Mouse (Mus musculus): Measurements from ENCODE around the gene Psenen.

The Psenen gene

DNA sequence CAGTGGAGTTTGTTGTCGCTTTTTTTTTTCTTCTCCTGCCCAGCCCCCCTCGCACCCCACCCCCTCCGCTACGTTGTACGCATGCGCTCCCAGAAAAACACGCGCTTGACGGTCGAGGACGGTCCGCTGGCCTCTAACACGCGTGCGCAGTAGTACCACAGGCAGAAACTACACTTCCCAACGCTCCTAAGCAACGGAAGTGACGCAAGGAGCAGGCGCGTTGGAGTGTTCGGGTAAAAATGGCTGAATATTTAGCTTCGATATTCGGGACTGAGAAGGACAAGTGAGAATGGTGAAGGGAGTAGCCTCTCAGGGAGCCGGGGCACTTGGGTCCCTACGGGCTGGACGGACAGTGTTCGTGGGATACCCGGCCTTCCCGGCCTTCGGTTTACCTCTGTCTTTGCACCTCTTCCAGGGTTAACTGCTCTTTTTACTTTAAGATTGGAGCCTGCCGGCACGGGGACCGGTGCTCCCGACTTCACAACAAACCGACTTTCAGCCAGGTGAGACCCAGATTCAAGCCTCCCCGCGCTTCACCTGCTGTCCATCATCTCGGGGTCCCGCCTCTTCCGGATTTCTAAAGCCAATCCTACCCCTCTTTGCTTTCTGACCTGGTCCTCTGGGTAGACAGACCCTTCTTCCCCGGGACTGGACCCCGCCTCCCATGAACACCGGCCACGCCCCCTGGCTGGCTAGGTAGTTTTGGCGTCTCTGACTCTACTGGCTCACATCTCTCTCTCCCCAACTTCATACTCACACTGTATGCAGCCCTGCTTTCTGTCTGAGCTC is at the start of gene Psenen, which contains the start of the genes U2af1l4 and Gm49396:
Psenen (minus strand) TSS at position 511 of the 789 bp plus-strand sequence.
U2af1l4 (plus strand) TSS at position 185 of the 789 bp plus-strand sequence.
Gm49396 (plus strand) TSS at position 228 of the 789 bp plus-strand sequence.
- peak; percentile 87 to 96 for DNase-seq (ENCODE audit: low spot score in 2 of 2)

DNA sequence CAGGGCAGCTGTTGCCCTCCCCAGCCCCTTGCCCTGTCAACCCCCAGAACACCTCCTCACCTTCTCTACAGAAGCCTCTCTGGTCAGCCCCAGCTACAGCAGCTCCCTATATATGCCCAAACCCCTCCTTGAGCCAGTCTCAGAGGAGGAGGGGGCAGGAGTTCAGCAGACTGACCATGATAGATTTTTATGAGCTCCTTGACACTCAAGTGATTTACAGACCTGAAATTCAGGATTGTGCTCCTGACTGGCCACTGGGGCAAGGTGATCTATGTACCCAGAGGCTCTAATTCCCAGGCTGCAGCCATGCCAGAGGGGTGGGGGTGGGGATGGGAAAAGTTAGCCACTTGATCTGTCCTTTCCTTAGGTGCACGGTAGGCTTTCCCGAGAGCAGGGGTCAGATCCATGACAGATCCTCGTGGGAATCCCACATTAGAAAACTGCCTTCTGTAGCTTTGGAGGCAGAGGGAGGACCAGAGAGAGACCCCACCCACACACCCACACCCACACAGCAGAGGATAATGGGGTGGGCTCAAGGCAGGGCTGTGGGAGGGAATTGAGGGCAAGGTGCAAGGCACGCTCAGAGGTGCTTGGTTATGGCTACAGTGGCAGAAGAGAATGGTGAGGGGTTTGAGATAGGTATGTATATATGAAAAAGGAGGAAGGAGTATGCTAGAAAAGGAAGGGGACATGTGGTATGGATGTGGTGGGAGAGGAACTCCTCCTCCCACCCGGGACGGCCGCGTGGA is 49.4 kb upstream of the Psenen start, which contains the start of gene Upk1a:
Upk1a (minus strand) TSS at position 194 of the 749 bp plus-strand sequence.
- no peak for DNase-seq (ENCODE audit: low spot score in 2 of 2)

DNA sequence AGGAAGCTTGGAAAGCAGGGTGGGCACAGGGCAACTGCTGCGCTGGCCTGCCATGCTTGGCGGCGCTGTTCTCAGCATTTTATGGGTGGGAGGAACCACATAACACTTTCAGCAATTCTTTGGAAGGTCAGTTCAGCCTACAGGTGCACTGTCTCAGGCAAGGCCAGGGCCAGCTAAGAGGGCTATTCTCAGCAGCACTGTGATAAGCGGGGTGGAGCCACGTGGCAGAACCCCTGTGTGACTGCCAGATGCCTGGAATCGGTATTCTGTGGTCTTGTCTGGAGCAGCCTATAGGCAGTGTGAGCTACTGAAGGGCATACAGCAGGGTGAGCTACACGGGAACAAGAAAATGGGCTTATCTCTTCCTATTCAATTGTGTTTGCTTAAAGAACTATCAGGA is 46.6 kb upstream of the Psenen start:
- DNase-seq (ENCODE audit: low spot score in 2 of 2), result no peak

DNA sequence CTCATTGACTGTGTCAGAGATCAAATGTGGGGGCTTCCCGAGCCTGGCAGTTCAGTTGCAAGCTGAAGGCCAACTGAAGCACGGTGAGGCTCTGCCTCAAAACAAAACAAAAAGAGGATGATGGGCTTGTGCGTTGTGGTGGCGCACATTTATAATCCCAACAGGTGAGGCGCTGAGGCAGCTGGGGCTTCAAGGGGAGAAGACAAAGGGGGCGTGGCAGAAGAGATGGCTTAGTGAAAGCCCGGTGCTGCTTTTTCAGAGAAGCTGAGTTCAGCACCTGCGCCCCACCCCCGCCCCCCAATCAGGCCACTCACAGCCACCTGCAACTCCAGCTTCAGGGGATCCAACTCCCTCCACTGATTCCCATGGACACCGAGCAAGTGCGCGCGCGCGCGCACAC is 45.0 kb upstream of the Psenen start:
- no peak for DNase-seq (ENCODE audit: low spot score in 2 of 2)

DNA sequence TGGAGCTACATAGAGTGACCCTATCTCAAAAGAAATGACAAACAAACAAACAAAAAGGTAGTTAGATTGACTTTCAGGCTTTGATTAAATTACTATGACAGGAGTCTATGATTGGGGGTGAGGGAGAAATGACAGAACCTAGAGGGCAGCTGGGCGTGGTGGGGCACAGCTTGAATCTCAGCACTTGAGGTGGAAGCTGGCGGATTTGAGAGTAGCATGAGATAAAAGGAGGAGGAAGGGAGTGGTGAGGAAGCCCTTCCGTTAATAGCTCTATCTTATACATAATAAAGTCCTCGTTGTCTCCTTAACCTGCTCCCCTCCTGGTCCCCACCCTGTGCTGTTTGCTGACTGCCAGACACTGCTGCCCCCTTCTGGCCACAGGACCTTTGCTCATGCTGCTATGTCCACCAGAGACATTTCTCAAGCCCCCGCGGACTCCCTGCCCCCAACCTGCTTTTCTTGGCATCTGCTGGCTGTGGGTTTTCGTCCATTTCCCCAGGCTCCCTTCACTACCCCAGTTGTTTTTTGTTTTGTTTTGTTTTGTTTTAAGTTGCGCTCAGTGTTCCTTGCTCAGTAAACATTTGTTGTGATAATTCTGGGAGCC is 44.4 kb upstream of the Psenen start:
- peak; percentile 39 to 82 for DNase-seq (ENCODE audit: low spot score in 2 of 2)

DNA sequence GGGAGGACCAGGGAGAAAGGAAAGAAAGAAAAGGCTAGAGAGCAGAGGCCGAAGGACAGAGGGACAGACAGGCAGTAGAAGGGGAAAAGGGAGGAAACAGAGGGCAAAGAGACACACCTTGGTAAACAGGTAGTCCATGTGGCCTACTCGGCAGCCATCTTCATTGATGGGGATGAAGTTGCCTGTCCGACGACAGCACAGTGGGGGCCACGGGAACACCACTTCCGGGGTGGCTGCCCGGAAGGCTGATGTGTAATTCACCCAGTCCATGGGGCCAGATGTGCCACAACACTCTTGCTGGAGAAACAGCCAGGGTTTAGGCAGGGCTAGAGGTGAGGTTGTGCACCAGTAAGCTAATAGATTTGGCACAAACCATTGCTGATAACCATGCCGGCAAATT is 41.5 kb upstream of the Psenen start:
- DNase-seq (ENCODE audit: low spot score in 2 of 2), result no peak

DNA sequence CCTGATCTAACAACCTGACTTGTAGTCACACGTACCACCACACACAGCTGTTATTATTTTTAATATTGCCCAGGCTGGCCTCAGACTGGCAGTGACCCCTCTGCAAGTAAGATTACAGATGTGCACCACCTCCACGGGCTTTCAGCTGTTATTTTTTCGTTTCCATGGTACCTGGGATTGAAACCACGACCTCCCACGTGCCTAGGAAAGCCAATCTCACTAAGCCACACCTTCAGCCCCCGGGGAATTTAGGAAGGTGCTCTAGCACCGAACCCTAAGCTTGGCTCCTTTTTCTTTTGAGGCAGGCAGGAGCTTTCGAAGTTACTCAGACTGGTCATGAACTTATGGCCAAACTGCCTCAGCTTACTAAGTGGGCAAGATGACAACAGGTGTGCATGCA is 41.0 kb upstream of the Psenen start:
- DNase-seq (ENCODE audit: low spot score in 2 of 2), result no peak

DNA sequence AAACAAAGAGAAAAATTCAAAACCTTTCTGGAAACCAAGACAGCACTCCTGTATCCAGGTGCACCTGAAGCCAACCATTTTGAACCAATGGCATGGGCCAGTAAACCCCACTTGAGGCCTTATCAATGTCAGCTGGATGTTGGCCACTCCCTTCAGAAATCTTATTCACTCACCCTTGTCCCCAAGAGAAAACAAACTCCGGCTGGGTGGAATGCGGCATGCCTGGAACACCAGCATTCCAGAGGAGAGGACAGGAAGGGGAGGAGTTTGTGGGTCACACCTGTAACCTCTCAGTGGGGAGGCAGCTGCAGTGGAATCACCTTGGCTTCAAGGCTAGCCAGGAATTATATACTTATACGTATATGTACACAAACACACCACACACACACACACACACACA is 39.2 kb upstream of the Psenen start:
- DNase-seq (ENCODE audit: low spot score in 2 of 2), result no peak

DNA sequence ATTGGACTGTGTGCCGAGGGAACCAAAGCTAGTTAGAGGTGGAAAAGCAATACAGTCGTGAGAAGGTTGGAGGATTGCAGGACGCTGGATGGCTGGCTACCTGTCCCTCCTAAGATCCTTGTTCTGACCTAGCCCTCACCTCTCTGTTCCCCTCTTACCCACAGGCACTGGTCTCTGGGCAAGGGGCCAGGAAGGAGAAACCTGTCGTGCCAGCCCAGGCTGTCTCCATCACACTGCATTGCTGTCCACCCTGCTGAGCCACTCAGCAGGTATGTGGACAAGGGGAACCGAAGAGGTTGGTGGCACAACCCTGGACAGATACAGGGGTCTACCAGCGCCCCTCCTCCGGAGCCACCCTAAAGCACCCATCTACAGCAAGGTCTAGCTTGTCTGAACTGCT is 37.2 kb upstream of the Psenen start:
- DNase-seq (ENCODE audit: low spot score in 2 of 2), result no peak

DNA sequence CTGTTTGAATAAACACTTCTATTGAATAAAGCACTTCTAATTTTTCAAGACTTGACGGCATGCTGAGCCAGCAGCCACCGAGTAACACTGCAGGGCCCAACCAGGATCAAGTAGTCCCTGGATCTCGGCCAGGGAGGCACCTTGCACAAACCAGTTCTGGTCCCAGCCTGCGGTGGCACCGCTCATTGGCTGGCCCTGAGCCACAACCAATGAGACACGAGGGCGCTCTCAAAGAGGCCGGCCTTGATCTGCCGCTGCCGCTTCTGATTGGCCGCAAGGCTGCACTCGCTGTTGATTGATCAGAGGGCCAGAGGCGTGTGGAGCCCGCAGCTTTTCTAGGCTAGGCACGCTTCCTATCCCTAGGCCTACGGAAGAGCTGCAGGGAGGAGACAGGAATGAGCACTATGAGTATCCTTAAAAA is 36.5 kb upstream of the Psenen start:
- peak; percentile 53 to 86 for DNase-seq (ENCODE audit: low spot score in 2 of 2)

DNA sequence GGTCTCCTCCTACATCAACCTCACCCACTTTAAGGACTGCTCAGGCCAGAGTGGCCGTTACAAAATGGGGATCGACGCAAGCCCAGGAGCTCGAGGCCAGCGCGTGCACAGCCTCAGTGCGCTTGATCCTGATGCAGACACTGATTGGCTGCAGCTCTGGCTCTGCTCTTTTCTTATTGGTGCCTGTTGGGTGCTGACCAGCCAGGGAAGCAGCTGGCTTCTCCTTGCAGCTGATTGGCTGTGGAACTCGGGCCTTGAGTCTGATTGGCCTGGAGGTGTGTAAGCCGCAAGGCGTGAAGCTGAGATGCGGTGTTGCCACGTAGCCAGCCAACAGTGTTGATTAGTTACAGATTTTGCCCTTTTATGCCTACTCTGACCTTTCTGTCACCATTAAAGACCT is 35.4 kb upstream of the Psenen start, which contains the start of gene Zbtb32:
Zbtb32 (minus strand) TSS at position 124 of the 400 bp plus-strand sequence.
- no peak for DNase-seq (ENCODE audit: low spot score in 2 of 2)

DNA sequence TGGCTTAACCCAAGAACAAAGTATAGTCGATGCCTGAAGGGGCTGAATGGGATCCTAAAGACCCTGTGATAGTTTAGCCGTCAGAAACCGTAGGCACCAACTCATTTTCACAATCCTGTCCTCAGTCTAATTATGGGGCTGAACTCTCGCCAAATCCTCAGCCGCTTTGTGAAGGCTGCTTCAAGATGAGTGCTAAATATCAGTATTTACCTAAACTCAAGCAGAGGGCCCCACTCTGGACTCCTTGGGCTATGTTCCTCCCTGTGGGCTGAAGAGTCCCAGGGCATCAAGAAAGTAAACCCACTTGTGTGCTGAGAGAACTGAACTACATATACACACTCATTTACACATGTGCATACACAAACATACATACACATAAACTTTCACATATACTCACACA is 33.4 kb upstream of the Psenen start:
- no peak for DNase-seq (ENCODE audit: low spot score in 2 of 2)

DNA sequence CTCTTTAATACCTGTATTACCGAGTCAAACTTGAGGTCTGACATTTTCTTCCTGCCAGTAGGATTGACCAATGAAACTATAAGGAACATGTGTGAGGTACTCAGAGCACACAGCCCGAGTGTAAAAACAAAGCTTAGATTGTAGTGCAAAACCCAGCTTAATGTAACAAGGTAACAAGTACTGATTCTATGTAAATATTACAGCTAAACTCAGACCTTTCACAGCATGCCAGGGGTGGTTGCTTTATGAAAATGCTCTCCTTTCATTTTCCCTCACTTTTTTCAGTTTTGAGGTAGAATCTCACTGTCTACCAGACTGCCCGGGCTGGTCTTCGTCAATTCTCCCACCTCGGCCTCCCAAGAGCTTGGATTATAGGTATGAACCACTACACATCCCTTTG is 32.7 kb upstream of the Psenen start:
- no peak for DNase-seq (ENCODE audit: low spot score in 2 of 2)

DNA sequence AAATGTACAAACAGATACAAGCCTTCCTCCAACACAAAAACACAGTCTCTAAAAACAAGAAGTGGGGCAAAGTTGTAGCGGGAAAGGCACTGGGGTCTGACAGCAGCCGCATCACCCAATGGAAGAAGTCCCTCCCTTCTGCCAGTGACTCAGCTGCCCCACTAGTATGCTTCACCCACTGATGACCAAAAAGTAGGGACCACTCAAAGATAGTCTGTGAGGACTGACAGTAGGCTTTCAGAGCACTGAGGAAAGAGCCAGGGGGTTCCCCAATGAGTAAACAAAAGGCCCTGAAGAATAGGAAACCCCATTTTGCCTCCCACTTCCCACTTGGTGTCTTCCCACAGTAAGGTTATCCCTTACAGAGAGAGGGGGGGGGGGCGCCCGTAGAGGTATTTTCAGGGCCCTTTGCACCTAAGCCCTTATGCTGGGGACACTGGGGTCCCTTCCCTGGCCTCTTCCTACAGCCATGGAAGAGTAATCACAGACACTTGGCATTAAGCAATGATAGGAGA is 31.1 kb upstream of the Psenen start:
- DNase-seq (ENCODE audit: low spot score in 2 of 2), result no peak

DNA sequence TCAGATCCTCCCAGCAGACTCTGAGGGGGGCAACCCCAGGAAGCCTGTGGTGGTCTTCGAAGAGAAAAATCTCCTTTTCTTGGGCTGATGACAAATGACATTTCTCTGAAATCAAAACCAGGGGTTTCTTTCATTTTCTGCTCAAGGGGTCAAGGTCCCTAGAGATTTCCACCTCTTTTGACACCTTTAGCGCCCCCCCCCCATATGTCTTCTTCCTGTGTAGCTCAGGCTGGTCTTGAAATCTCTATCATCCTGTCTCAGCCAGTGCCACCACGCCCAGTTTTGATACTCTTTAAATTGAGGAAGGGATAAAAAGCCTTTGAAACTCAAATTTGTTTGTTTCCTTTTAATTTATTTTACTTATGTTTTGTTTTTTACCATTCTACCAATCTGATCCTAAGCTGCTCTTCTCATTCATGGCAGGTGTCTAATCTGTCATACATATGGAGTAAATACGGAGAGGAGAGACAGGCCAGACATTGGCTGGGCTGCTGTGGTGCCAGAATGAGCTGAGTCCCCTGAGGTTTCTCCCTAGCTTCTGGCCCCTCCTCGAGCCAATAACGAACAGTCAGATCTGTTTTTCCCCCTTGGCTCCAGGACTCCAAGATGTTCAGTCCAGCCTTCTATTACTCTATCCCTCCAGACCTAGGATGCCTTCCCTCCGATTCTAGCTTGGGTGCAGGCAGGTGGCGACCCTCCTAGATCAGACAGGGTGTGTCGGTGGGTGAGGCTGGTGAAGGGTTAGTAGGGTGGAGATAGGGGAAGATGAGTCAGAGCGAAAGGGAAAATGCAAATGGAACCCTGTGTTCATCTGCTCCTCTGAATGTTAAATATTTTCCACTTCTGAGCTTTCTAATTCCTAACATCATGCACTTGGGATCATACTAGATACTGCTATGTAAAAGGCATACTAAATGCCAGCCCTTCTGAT is 30.4 kb upstream of the Psenen start:
- DNase-seq (ENCODE audit: low spot score in 2 of 2), result no peak

DNA sequence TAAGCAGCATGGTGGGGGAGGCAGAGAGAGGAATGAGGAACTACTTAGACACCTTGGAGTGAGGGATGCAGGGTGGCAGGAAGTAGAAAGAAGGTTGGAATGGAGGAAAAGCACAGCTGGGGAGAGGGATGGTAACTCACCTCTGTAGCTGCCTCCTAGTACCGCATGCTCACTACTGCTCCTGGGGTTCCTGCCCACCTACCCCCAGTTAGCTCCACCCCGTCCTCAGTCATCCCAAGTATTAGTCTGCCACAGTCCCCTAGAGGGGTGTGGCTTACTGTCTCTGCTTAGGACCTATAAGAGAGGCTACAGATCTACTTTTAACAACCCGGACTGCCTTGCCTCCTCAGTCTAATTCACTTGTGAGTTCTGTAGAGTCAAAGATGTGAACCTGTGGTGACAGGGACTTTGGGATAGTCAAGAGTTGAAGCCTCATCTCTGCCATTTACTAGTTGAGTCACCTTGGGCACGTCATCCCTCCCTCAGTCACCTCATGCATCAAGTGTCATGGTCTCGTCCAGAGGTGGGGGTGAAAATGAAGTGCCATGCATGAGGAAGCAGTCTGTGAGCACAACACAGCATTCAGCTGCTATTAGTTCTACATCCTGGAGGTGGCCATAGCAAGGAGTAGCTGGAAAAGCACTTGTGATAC is 29.5 kb upstream of the Psenen start:
- DNase-seq (ENCODE audit: low spot score in 2 of 2), result no peak

DNA sequence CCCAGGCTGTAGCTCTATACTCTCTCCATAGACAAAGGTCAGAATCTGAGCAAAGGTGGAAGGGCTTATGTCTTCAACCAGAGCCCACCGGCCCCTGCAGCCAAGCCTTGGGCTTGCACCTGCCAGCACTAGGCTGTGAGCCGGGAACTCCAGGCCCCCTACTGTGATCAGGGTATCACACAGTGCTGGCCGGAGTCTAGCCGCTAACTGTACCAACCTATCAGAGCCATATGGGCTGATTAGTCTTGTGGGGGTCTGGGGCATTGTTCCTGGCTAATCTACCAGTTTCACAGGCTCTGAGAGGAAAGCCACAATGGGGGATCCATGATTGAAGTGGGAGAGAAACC is 28.2 kb upstream of the Psenen start:
- DNase-seq (ENCODE audit: low spot score in 2 of 2), result no peak

DNA sequence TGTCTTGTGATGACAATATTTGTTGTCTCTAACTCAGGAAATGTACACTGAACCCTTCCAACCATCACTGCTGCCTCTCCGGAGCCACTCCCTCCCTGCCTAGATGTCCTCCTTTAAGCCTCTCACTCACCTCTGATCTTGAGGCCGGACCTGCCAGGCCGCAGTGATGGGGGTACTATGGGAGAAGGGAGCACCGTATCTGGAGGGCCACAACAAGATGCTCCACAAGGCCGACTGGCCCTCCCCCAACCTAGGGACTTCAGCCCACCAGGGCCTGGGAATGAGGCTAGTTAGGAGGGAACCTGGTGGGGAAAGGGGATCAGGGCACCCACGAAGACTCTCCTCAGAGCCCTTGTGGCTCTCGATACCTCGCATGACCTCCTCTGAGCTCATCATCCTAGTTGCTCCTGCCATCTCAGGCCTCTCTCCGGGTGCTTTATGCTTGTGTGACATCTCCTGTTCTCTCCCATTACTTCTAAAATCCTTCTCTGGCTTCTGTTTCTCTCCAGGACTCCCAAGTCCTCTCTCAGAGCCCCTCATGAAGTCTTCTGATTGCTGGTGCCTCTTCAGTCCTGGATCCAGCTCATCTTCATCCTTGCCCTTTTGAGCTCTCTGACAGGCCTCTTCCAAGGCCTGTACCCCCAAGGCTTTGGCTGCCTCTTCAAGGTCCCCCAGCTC is 27.6 kb upstream of the Psenen start:
- no peak for DNase-seq (ENCODE audit: low spot score in 2 of 2)

DNA sequence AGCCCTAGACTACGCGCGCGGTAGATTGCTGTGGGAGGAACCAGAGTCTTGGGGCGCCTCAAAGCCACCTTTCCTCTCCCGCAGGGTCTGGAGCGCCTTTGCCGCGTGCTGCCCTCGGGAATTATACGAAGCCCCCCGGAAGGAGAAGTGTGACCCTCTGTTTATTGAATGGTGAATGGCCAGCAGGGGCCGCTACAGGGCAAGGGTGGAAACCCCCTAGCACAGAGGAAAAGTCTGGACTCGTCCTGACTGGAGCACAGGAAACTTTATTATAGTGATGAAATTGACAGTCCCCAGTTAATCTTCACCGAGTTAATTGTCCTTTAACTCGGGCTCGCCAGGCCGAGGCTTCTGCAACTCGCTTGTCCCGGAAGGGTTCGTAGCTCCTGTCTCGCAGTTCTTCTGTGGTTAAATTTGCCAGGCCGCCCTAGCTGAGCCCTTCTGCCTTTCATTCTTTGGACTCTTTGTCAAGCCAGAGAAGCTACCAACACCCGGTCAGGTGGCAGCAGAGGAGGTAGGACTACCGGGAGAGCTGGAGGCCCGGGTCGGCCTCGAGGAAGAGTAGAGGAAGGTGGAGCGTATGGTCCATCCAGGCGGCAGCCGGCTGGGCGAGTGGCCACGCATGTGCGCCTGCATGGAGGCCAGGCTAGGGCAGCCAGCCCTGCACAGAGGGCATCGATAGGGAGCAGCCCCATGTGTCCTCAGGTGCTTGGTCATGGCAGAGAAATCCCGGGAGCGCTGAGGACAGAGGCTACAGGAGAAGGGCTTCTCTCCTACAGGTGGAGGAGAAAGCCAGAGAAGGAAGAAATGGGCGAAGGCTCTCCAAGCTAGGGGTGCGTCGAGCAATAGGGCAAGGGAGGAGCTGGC is 26.2 kb upstream of the Psenen start:
- peak; percentile 86 to 91 for DNase-seq (ENCODE audit: low spot score in 2 of 2)

Data from spleen, postnatal 10 days (tissue).